In genomic region chr11:80300551-80301315, GRCm38 (mm10) we compare ENCODE assay signal across 8 mouse cellular contexts. TPM values are rescaled to one million over a fixed set of nuclear protein-coding genes. Genes with fewer than 3 reads are reported as not detected.
DNase-seq lines count a peak whose midpoint lies in the region; ATAC-seq lines count a peak whose summit lies in the region.

Gene Rhbdl3, plus strand, starts transcription at chr11:80300912.

- no peak for ATAC-seq in megakaryocyte-erythroid progenitor cell, adult 5-6 weeks (replicated peaks; ENCODE audit: low FRiP score, low TSS enrichment, poor library complexity, severe bottlenecking)

- intact Hi-C loops in left cerebral cortex, postnatal 14 days (cut with DNase I): loop anchor here (5.0 kb wide), 1 partner anchor 52 kb away; no protein-coding TSS in a partner anchor

- DNase-seq in R1 (ENCODE audit: low read depth, low spot score): peak; percentile 53
- peak; percentile 51 to 64 for DNase-seq in cerebellum, postnatal 10 days
- DNase-seq in gastrocnemius, postnatal 25 days: peak; percentile 81
- DNase-seq in induced T-regulatory cell, adult 2 months (ENCODE audit: low read depth): peak; percentile 78
- DNase-seq in left cerebral cortex, postnatal 14 days (ENCODE audit: low spot score in 2 of 2): peak; percentile 51 to 66
- DNase-seq in mesoderm, embryonic 11.5 days (ENCODE audit: low read depth, low spot score): peak; percentile 60
- peak; percentile 66 for DNase-seq in right cerebral cortex, postnatal 25 days

RNA-seq across cellular contexts. Expression of gene Rhbdl3, which starts in this region (rescaled TPM):
- 1 to 10 TPM; 6.9 to 7.1 TPM for total RNA-seq in gastrocnemius, postnatal 25 days (2021)
- total RNA-seq in left cerebral cortex, postnatal 14 days (2021): 10 to 100 TPM; 30.3 to 31.9 TPM
- total RNA-seq in megakaryocyte-erythroid progenitor cell, adult 5-6 weeks (2014; fragmentation: Nextera tagmentation): 0.44 and 0.64 TPM in 2 replicates
- total RNA-seq in megakaryocyte-erythroid progenitor cell, adult 5-6 weeks (2017): not detected in 2 replicates

Comparison
In these comparisons a context has a peak if more than half of its experiments do, and no peak if none do; other contexts are left out.
1. RNA of gene Rhbdl3 (total RNA-seq): 30.3 to 31.9 TPM in left cerebral cortex, postnatal 14 days and 6.9 to 7.1 TPM in gastrocnemius, postnatal 25 days; 0.44 to 0.64 TPM in megakaryocyte-erythroid progenitor cell, adult 5-6 weeks; every median in the first group is over 4 times any median in the second.
2. Peak in every context shown above with its lines, with median percentiles within 50 percentile points of each other: DNase-seq.